8 mouse cellular contexts compared by ENCODE assay signal in the genomic region with DNA sequence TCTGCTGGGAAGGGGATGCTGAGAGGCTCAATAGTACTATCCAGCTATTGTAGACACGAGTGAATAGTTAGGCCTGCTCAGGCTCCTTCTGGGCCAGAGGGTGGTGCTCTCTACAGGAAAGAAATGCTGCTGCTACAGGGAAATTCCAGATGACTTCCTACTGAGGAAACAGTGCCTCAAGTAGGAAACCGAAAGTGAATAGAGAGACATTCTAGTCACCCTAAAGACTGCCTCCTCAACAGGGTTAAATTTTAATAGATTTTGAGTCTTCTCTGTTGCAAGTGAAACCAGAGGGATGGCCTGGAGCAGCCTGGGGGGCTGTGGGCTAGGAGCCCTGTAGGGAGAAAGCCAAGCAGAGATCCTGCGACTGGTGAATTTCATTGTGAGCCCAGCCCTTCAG. TPM values are rescaled to one million over a fixed set of nuclear protein-coding genes. Genes with fewer than 3 reads are reported as not detected.
DNase-seq lines count a peak whose midpoint lies in the region; TF ChIP-seq lines count a peak whose summit lies in the region.

No protein-coding gene starts in this region.

- H3K27ac ChIP-seq in left cerebral cortex, adult 2 months, result no peak overlapping the region

- TF ChIP-seq CTCF in left cerebral cortex, adult 2 months (IDR thresholded peaks at IDR 0.05), result peak; percentile 17

- H3K4me3 ChIP-seq in left cerebral cortex, adult 2 months, result no peak overlapping the region

- DNase-seq in left cerebral cortex, adult 2 months (ENCODE audit: extremely low spot score in 1 of 2, low spot score in 2 of 2), result no peak
- DNase-seq in left cerebral cortex, postnatal 14 days (ENCODE audit: low spot score in 2 of 2), result no peak
- peak; percentile 63 to 79 for DNase-seq in heart, adult 9 months (ENCODE audit: low spot score in 2 of 2)
- peak; percentile 43 for DNase-seq in kidney, postnatal 14 days
- DNase-seq in naive thymus-derived CD4-positive, alpha-beta T cell, adult 2 months (ENCODE audit: low read depth), result peak; percentile 65
- DNase-seq in thymus, postnatal 36 days, result no peak
- DNase-seq in cerebellum, postnatal 14 days, result no peak
- DNase-seq in adrenal gland, adult 18-20 months (ENCODE audit: low spot score in 2 of 2), result no peak

- intact Hi-C loops in left cerebral cortex, adult 2 months (cut with DNase I), result no loop called here
- intact Hi-C loops in left cerebral cortex, postnatal 14 days (cut with DNase I), result no loop called here

RNA-seq across cellular contexts. Expression of a gene that starts 2.2 kb away (rescaled TPM):
- 1 to 10 TPM; 1.1 to 1.4 TPM for total RNA-seq in left cerebral cortex, adult 2 months (2021)
- 1 to 10 TPM in 1 of 2 experiments, under 1 TPM in 1; 0.79 to 1.3 TPM for total RNA-seq in left cerebral cortex, postnatal 14 days (2021)
- 10 to 100 TPM; 10.7 to 12.7 TPM for total RNA-seq in adrenal gland, adult 18-20 months (2021)

Comparison
In these comparisons a context has a peak if more than half of its experiments do, and no peak if none do; other contexts are left out.
1. DNase-seq: peak in heart, adult 9 months (2 of 2), kidney, postnatal 14 days (single experiment) and naive thymus-derived CD4-positive, alpha-beta T cell, adult 2 months (single experiment); none in left cerebral cortex, adult 2 months (0 of 2), left cerebral cortex, postnatal 14 days (0 of 2), thymus, postnatal 36 days (0 of 2), cerebellum, postnatal 14 days (0 of 2) and adrenal gland, adult 18-20 months (0 of 2).
2. RNA of a gene that starts 2.2 kb away (total RNA-seq): 10.7 to 12.7 TPM in adrenal gland, adult 18-20 months; 1.1 to 1.4 TPM in left cerebral cortex, adult 2 months and 0.79 to 1.3 TPM in left cerebral cortex, postnatal 14 days; every median in the first group is over 4 times any median in the second.